ENCODE assay signal across 13 mouse cellular contexts in the genomic region with DNA sequence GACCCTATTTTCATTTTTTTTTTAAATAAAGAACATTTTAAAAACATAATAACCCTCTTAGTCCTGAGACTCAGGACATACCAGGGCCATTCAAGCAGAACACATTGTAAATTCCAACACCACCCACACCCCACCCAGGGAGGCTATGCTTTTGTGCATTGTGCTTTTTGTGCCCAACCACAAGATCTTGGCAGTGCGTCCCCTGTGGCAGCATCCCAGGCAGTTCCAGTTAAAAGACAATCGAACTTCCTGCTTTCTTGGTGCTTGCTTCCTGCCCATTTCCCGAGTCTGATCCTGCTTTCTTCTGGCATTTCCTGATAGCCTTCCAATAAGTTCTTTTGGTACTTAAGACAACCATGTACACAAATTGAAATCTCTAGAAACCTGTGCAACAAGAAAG. TPM values are rescaled to one million over a fixed set of nuclear protein-coding genes. Genes with fewer than 3 reads are reported as not detected.
DNase-seq lines count a peak whose midpoint lies in the region; ATAC-seq and TF ChIP-seq lines count a peak whose summit lies in the region.
"Had no signal": no experiment of that assay in that cellular context is flagged by ENCODE, and none has a peak within 500 bp of the region (broad histone marks: within the 10 kb centered on the region; RNA-seq: fewer than 3 reads in every experiment).

No protein-coding gene starts in this region.

- peak; percentile 82 for TF ChIP-seq EP300 in heart, adult 2 months (IDR thresholded peaks at IDR 0.05; ENCODE audit: insufficient read depth, low read depth, low read length)

- H3K9ac ChIP-seq in heart, adult 2 months (ENCODE audit: low read depth, low read length) = no peak overlapping the region
- H3K9ac ChIP-seq: neural tube, embryonic 12.5 days had no signal

- no peaks in the 10 kb centered on the region for H3K79me2 ChIP-seq in heart, adult 2 months (replicated peaks; ENCODE audit: control insufficient read depth, insufficient read depth, low read length)

- no peaks in the 10 kb centered on the region for H3K36me3 ChIP-seq in heart, adult 2 months (ENCODE audit: control insufficient read depth, insufficient read depth, low read length)
- H3K36me3 ChIP-seq in heart, embryonic 10.5 days = peaks cover 10% of the 10 kb centered on the region

- 0 out of 2 replicates have a peak, but pooled peaks have one; percentile 28 for TF ChIP-seq POLR2A in heart, adult 2 months (IDR thresholded peaks at IDR 0.05; ENCODE audit: insufficient read depth, low read depth, low read length)
- no peak for TF ChIP-seq POLR2A in lung, adult 2 months (IDR thresholded peaks at IDR 0.05; ENCODE audit: borderline replicate concordance, extremely low read depth, low read depth, low read length)

- DNase-seq in heart, adult 2 months = peak in 1 of 2 experiments; percentile 52
- DNase-seq in heart, embryonic 10.5 days (ENCODE audit: low spot score) = no peak
- peak; percentile 84 for DNase-seq in NIH3T3 (ENCODE audit: low read depth)
- peak; percentile 28 to 31 for DNase-seq in heart, postnatal 14 days
- DNase-seq in lung, adult 2 months = peak; percentile 57
- no peak for DNase-seq in layer of hippocampus, adult 9-11 months
- DNase-seq: layer of hippocampus, postnatal 36 days had no signal

- TF ChIP-seq CTCF in heart, adult 2 months (IDR thresholded peaks at IDR 0.05) = no peak
- no peak for TF ChIP-seq CTCF in lung, adult 2 months (IDR thresholded peaks at IDR 0.05; ENCODE audit: insufficient read depth, low read length)

- H3K27me3 ChIP-seq in heart, adult 2 months (ENCODE audit: control insufficient read depth, insufficient read depth, low read length) = no peaks in the 10 kb centered on the region
- no peaks in the 10 kb centered on the region for H3K27me3 ChIP-seq in heart, embryonic 10.5 days (ENCODE audit: insufficient read depth, poor library complexity, severe bottlenecking)
- H3K27me3 ChIP-seq: neural tube, embryonic 12.5 days had no signal

- 24% methylated on average over 3 of the region's 3 CpGs for WGBS in heart, adult 2 months
- 65% methylated on average over 3 of the region's 3 CpGs for WGBS in heart, embryonic 10.5 days
- 23% methylated on average over 3 of the region's 3 CpGs for WGBS in lung, adult 2 months

- H3K4me3 ChIP-seq in heart, adult 2 months = no peak overlapping the region
- H3K4me3 ChIP-seq in heart, embryonic 10.5 days = no peak overlapping the region
- no peak overlapping the region for H3K4me3 ChIP-seq in lung, adult 2 months (replicated peaks; ENCODE audit: extremely low read depth, low read depth, low read length)
- H3K4me3 ChIP-seq: neural tube, embryonic 12.5 days had no signal

- peak overlapping the region; percentile 58; the same call in 1 of the 2 replicates for H3K27ac ChIP-seq in heart, adult 2 months
- H3K27ac ChIP-seq in heart, embryonic 10.5 days = no peak overlapping the region
- H3K27ac ChIP-seq: neural tube, embryonic 12.5 days had no signal

- no peaks in the 10 kb centered on the region for H3K9me3 ChIP-seq in heart, embryonic 10.5 days
- H3K9me3 ChIP-seq: neural tube, embryonic 12.5 days had no signal

- intact Hi-C loops in heart, adult 2 months (cut with DNase I) = no loop called here
- intact Hi-C loops in heart, postnatal 14 days (cut with DNase I) = no loop called here

- no peak for ATAC-seq in megakaryocyte, adult 5-6 weeks (ENCODE audit: poor library complexity, severe bottlenecking)
- ATAC-seq in cerebellum, adult (ENCODE audit: insufficient number of reproducible peaks, low FRiP score, low TSS enrichment) = no peak
- ATAC-seq: forebrain, embryonic 14.5 days had no signal

- H3K4me1 ChIP-seq in heart, adult 2 months (ENCODE audit: control insufficient read depth, insufficient read depth, low read length) = peaks cover 1% of the 10 kb centered on the region; the same call in 1 of the 2 replicates
- H3K4me1 ChIP-seq in heart, embryonic 10.5 days = no peaks in the 10 kb centered on the region
- peaks cover 6% of the 10 kb centered on the region for H3K4me1 ChIP-seq in lung, adult 2 months (ENCODE audit: control insufficient read depth, insufficient read depth, low read length)
- H3K4me1 ChIP-seq: neural tube, embryonic 12.5 days had no signal

RNA-seq across cellular contexts. Expression of gene Slc3a2, which starts 20.7 kb away (rescaled TPM):
- 10 to 100 TPM; 41.0 to 42.2 TPM for total RNA-seq in heart, adult 2 months (2021)
- 60.9 and 61.1 TPM in 2 replicates for polyA plus RNA-seq in heart, adult 2 months (2012; rRNA removed)
- polyA plus RNA-seq in heart, embryonic 10.5 days (2016; fragmentation: Nextera tagmentation; extraction: Ambion mirVana) = 91.8 and 104 TPM in 2 replicates
- 10 to 100 TPM; 39.8 to 50.9 TPM for total RNA-seq in heart, postnatal 14 days (2021)
- polyA plus RNA-seq in lung, adult 2 months (2012; rRNA removed) = 263 and 265 TPM in 2 replicates
- total RNA-seq in megakaryocyte, adult 5-6 weeks (2015) = 26.3 and 32.6 TPM in 2 replicates
- total RNA-seq in megakaryocyte, adult 5-6 weeks (2017) = 31.6 and 34.1 TPM in 2 replicates

RNA-seq across cellular contexts. Expression of gene Wdr74, which starts 33.2 kb away (rescaled TPM):
- total RNA-seq in heart, adult 2 months (2021) = 10 to 100 TPM; 18.7 to 19.2 TPM
- polyA plus RNA-seq in heart, adult 2 months (2012; rRNA removed) = 15.7 and 18.2 TPM in 2 replicates
- 76.6 and 101 TPM in 2 replicates for polyA plus RNA-seq in heart, embryonic 10.5 days (2016; fragmentation: Nextera tagmentation; extraction: Ambion mirVana)
- 10 to 100 TPM; 19.1 to 20.1 TPM for total RNA-seq in heart, postnatal 14 days (2021)
- polyA plus RNA-seq in lung, adult 2 months (2012; rRNA removed) = 19.5 and 21.3 TPM in 2 replicates
- total RNA-seq in megakaryocyte, adult 5-6 weeks (2015) = 30.3 and 37.1 TPM in 2 replicates
- total RNA-seq in megakaryocyte, adult 5-6 weeks (2017) = 38.2 and 38.5 TPM in 2 replicates

RNA-seq across cellular contexts. Expression of gene 1700092M07Rik, which starts 38.1 kb away (rescaled TPM):
- total RNA-seq in heart, adult 2 months (2021) = under 1 TPM in 1 of 2 experiments, not detected in 1; 0.57 TPM
- 0.62 and 1.3 TPM in 2 replicates for polyA plus RNA-seq in heart, adult 2 months (2012; rRNA removed)
- polyA plus RNA-seq in heart, embryonic 10.5 days (2016; fragmentation: Nextera tagmentation; extraction: Ambion mirVana) = 1.6 and 2.1 TPM in 2 replicates
- total RNA-seq in heart, postnatal 14 days (2021) = under 1 TPM in 1 of 2 experiments, not detected in 1; 0.95 TPM
- polyA plus RNA-seq in lung, adult 2 months (2012; rRNA removed) = not detected in 2 replicates
- 0.83 TPM in 1 of 2 replicates, not detected in the other for total RNA-seq in megakaryocyte, adult 5-6 weeks (2015)
- 1.3 TPM in 1 of 2 replicates, not detected in the other for total RNA-seq in megakaryocyte, adult 5-6 weeks (2017)
- polyA plus RNA-seq: small intestine, adult 2 months had no signal

RNA-seq across cellular contexts. Expression of gene Stx5a, which starts 38.8 kb away (rescaled TPM):
- total RNA-seq in heart, adult 2 months (2021) = 10 to 100 TPM; 23.8 to 25.3 TPM
- polyA plus RNA-seq in heart, adult 2 months (2012; rRNA removed) = 33.4 and 49.3 TPM in 2 replicates
- 83.1 and 91.1 TPM in 2 replicates for polyA plus RNA-seq in heart, embryonic 10.5 days (2016; fragmentation: Nextera tagmentation; extraction: Ambion mirVana)
- total RNA-seq in heart, postnatal 14 days (2021) = 10 to 100 TPM; 37.4 to 40.5 TPM
- polyA plus RNA-seq in lung, adult 2 months (2012; rRNA removed) = 79.0 and 88.0 TPM in 2 replicates
- 40.9 and 55.3 TPM in 2 replicates for total RNA-seq in megakaryocyte, adult 5-6 weeks (2015)
- total RNA-seq in megakaryocyte, adult 5-6 weeks (2017) = 40.8 and 65.6 TPM in 2 replicates

RNA-seq across cellular contexts. Expression of gene Chrm1, which starts 38.9 kb away (rescaled TPM):
- total RNA-seq in heart, adult 2 months (2021) = not detected
- polyA plus RNA-seq in heart, adult 2 months (2012; rRNA removed) = 0.09 and 0.21 TPM in 2 replicates
- 0.04 TPM in 1 of 2 replicates, not detected in the other for polyA plus RNA-seq in heart, embryonic 10.5 days (2016; fragmentation: Nextera tagmentation; extraction: Ambion mirVana)
- total RNA-seq in heart, postnatal 14 days (2021) = under 1 TPM in 1 of 2 experiments, not detected in 1; 0.05 TPM
- polyA plus RNA-seq in lung, adult 2 months (2012; rRNA removed) = 0.89 and 1.7 TPM in 2 replicates
- 0.16 and 0.25 TPM in 2 replicates for total RNA-seq in megakaryocyte, adult 5-6 weeks (2015)
- 0.04 TPM in 2 replicates for total RNA-seq in megakaryocyte, adult 5-6 weeks (2017)
- total RNA-seq: common myeloid progenitor, adult 5-6 weeks had no signal

Comparison
In these comparisons a context has a peak if more than half of its experiments do, and no peak if none do; other contexts are left out.
1. DNase-seq: peak in NIH3T3 (single experiment), heart, postnatal 14 days (2 of 2) and lung, adult 2 months (single experiment); none in heart, embryonic 10.5 days (single experiment) and layer of hippocampus, adult 9-11 months (single experiment).